Mouse (Mus musculus): Measurements from ENCODE around the gene Dpp9. TPM values are rescaled to one million over a fixed set of nuclear protein-coding genes. Genes with fewer than 3 reads are reported as not detected.
A peak's percentile ranks its signal among the peaks of the same experiment; 100 is the strongest.

Gene Dpp9
- polyA plus RNA-seq, 1 experiment from 2014 or later, result 38.8 TPM

DNA sequence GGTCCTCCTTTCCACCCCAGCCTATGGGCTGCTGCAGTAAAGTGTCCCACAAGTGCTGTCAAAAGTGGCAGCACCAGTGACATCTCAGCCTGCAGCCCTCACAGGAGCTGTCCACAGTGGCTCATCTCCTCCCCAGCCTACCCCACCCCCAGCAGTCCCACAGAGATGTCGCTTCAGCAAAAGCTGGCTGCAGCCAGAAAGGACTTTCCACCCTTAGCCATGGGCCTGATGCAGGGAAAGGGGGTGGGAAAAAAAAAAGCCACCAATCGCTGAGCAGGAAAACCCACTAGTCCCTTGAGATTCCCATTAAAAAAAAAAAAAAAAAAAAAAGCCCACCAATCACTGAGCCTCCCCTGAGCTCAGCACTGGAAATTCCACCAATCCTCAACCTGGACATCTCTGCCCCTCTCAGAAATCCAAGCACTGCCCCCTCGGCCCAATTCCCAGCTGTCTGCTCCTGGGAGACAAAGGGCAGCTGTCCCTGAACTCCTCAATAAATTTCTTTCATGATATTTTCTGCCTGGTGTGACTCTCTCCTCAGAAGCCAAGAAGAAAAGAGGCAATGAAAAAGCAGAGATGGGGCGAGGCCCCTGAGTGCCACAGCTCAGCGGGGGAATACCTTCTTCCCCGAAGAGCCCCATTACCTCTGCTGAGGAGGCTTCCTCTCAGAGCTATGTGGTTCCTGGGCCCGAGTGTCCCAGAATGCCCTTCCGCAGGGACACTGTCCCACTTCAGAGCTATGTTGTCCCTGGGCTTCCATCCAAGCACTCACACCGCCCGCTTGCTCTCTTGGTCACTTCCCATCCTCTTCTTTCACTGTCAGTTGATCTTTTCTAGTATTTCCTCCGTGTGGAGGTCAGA is 33.2 kb downstream of the Dpp9 start:
- Histone ChIP-seq H3K9ac (ENCODE audit: low read depth, low read length) (no peak overlapping the region), H3K36me3 (ENCODE audit: control insufficient read depth, insufficient read depth, low read length) (peaks cover 37% of the 10 kb centered on the region), H3K27ac (ENCODE audit: low read depth, low read length) (0 out of 2 replicates have a peak overlapping the region, but pooled peaks have one; percentile 15), H3K9me3 (ENCODE audit: control insufficient read depth, low read length) (no peaks in the 10 kb centered on the region), H3K4me3 (ENCODE audit: low read depth, low read length) (no peak overlapping the region), H3K27me3 (replicated peaks; ENCODE audit: control insufficient read depth, insufficient read depth, low read length) (no peaks in the 10 kb centered on the region), H3K4me2 (no peak overlapping the region; the same call in 1 of the 2 replicates), H3K4me1 (replicated peaks; ENCODE audit: control insufficient read depth, insufficient read depth, low read length) (peaks cover 10% of the 10 kb centered on the region)
- no peak for DNase-seq (ENCODE audit: low spot score)
- no peak for ATAC-seq (replicated peaks; ENCODE audit: low FRiP score)
- 58% methylated on average over 11 of the region's 11 CpGs for WGBS

DNA sequence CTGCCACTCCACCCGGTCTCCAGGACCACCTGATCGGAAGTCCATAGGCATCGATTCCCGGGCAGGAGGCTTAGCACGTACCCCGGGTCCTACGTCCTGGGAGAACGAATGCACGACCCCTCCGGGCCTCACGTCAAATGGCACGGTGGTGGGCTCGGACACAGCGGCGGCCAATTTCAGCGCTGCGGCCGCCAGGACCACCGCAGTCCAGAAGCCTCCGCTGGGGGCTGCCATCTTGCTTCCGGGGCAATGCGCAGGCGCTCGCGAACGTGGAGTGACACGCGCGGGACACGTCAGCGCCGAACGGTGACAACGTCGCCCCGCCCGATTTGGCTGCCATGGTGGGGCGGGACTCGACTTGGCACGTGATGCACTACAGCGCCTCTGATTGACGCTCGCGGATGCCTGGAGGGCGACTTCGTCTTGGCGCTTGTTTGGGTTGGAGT is 35.0 kb downstream of the Dpp9 start, which contains the start of gene Mydgf:
Mydgf (minus strand) TSS at position 263 of the 446 bp plus-strand sequence.
- H3K9ac ChIP-seq (ENCODE audit: low read depth, low read length), result peak within 1 kb of the TSS; percentile 86
- peak; percentile 97 for DNase-seq (ENCODE audit: low spot score)
- peaks cover 41% of the 10 kb centered on the region for H3K36me3 ChIP-seq (ENCODE audit: control insufficient read depth, insufficient read depth, low read length)

DNA sequence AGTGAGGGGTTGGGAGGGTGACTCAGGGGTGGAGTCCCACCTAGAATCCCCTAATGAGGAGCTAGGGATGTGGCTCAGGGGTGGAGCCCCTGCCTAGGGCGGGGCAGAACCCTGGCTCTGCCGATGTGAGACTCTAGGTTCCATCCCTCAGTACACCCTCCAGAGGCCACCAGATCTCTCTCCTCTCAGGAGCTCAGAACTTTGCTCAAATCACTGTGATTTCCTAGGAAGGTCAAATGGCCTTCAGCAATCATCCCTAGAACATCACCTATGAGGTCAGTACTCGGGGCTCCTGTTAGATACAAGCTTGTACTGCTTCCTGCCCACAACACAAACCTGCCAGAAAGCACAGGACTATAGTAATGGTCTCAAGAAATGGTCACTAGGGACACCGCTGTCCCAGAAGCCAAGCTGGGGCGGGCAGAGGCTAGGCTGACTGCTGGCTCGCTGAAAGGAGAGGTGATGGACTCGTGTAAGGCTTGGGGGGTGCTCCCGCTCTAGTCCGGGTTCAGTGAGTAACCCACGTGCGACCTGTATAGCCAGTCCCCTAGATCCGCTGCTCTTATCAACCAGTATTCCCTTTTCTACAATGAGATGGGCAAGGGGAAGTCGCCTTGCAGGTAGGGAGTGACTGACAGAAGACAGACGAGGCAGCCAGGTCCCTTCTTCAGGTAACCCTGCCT is 35.6 kb downstream of the Dpp9 start:
- peak overlapping the region; percentile 75 for H3K27ac ChIP-seq (ENCODE audit: low read depth, low read length)
- peaks cover 10% of the 10 kb centered on the region for H3K4me1 ChIP-seq (replicated peaks; ENCODE audit: control insufficient read depth, insufficient read depth, low read length)
- no peaks in the 10 kb centered on the region for H3K27me3 ChIP-seq (replicated peaks; ENCODE audit: control insufficient read depth, insufficient read depth, low read length)
- ATAC-seq (replicated peaks; ENCODE audit: low FRiP score) (peak; percentile 65), DNase-seq (ENCODE audit: low spot score) (peak; percentile 52)
- H3K4me3 ChIP-seq (ENCODE audit: low read depth, low read length), result peak overlapping the region; percentile 90
- H3K9me3 ChIP-seq (ENCODE audit: control insufficient read depth, low read length), result no peaks in the 10 kb centered on the region
- 3% methylated on average over 14 of the region's 14 CpGs for WGBS
- H3K9ac ChIP-seq (ENCODE audit: low read depth, low read length), result peak overlapping the region; percentile 86
- H3K4me2 ChIP-seq, result peak overlapping the region; percentile 72
- peaks cover 39% of the 10 kb centered on the region for H3K36me3 ChIP-seq (ENCODE audit: control insufficient read depth, insufficient read depth, low read length)

More for the DNA sequence above, 35.0 kb downstream of the Dpp9 start, which contains the start of gene Mydgf:
- Histone ChIP-seq H3K27me3 (replicated peaks; ENCODE audit: control insufficient read depth, insufficient read depth, low read length) (no peaks in the 10 kb centered on the region), H3K9me3 (ENCODE audit: control insufficient read depth, low read length) (no peaks in the 10 kb centered on the region), H3K4me3 (ENCODE audit: low read depth, low read length) (peak within 1 kb of the TSS; percentile 90), H3K4me2 (peak within 1 kb of the TSS; percentile 72), H3K27ac (ENCODE audit: low read depth, low read length) (peak within 1 kb of the TSS; percentile 75), H3K4me1 (replicated peaks; ENCODE audit: control insufficient read depth, insufficient read depth, low read length) (peaks cover 10% of the 10 kb centered on the region)
- WGBS, result under 1% methylated on average over 47 of the region's 47 CpGs
- peak; percentile 91 for ATAC-seq (replicated peaks; ENCODE audit: low FRiP score)

DNA sequence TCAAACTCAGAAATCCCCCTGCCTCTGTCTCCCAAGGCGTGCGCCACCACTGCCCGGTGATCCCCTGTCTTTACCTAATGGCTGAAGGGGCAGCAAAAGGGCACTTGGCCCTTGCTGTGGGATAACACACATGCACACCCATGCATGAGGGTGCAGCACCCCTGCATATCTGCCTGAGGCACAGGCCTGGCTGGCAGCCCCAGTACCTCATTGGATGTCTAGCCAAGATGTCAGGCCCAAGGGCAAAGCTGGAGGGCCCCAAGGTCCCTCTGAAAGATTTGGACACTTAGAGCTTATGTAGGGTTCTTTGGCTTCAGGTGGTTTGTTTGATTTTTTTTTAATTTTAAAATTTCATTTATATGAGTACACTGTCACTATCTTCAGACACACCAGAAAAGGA is 43.3 kb downstream of the Dpp9 start:
- Histone ChIP-seq H3K4me3 (ENCODE audit: low read depth, low read length) (no peak overlapping the region), H3K4me2 (no peak overlapping the region), H3K27me3 (replicated peaks; ENCODE audit: control insufficient read depth, insufficient read depth, low read length) (no peaks in the 10 kb centered on the region), H3K9me3 (ENCODE audit: control insufficient read depth, low read length) (no peaks in the 10 kb centered on the region), H3K36me3 (ENCODE audit: control insufficient read depth, insufficient read depth, low read length) (peaks cover 41% of the 10 kb centered on the region), H3K4me1 (replicated peaks; ENCODE audit: control insufficient read depth, insufficient read depth, low read length) (no peaks in the 10 kb centered on the region; the same call in 1 of the 2 replicates), H3K27ac (ENCODE audit: low read depth, low read length) (no peak overlapping the region), H3K9ac (ENCODE audit: low read depth, low read length) (no peak overlapping the region)
- ATAC-seq (replicated peaks; ENCODE audit: low FRiP score) (no peak), DNase-seq (ENCODE audit: low spot score) (no peak)
- WGBS, result 94% methylated on average over 3 of the region's 3 CpGs

DNA sequence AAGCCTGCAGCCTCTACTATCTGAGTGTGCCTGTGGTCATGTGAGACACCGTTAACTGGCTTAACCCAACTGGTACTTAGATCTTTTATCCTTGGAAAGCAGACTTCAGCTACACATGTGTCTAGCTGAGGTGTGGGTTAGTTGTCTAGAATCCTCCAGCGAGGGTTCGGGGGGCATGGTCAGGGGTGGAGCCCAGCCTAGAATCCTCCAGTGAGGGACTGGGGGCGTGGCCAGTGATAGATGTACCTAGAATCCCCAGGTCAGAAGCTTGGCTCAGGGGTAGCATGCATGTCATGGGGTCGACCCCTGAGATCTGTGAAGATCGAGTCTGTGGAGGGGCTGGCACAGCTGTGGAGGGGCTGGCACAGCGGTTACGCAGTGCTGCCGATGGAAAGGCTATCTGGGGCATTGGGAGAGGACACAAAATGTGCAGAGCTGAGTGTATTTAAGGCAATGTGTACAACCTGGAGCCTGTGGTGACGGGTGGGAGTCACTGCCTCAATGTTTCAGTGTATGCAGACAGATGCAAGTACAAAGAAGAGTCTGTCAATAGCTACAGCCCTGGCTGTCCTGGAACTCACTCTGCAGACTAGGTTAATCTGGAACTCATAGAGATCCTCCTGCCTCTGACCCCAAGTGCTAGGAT is 45.2 kb downstream of the Dpp9 start:
- peaks cover 2% of the 10 kb centered on the region for H3K4me1 ChIP-seq (replicated peaks; ENCODE audit: control insufficient read depth, insufficient read depth, low read length)
- DNase-seq (ENCODE audit: low spot score) (no peak), ATAC-seq (replicated peaks; ENCODE audit: low FRiP score) (0 out of 2 replicates have a peak, but pooled peaks have one; percentile 1)
- H3K9ac ChIP-seq (ENCODE audit: low read depth, low read length), result no peak overlapping the region
- no peaks in the 10 kb centered on the region for H3K27me3 ChIP-seq (replicated peaks; ENCODE audit: control insufficient read depth, insufficient read depth, low read length)
- no peaks in the 10 kb centered on the region for H3K9me3 ChIP-seq (ENCODE audit: control insufficient read depth, low read length)
- no peak overlapping the region for H3K4me2 ChIP-seq
- H3K27ac ChIP-seq (ENCODE audit: low read depth, low read length), result no peak overlapping the region
- H3K4me3 ChIP-seq (ENCODE audit: low read depth, low read length), result no peak overlapping the region
- 55% methylated on average over 10 of the region's 10 CpGs for WGBS
- peaks cover 27% of the 10 kb centered on the region for H3K36me3 ChIP-seq (ENCODE audit: control insufficient read depth, insufficient read depth, low read length)

DNA sequence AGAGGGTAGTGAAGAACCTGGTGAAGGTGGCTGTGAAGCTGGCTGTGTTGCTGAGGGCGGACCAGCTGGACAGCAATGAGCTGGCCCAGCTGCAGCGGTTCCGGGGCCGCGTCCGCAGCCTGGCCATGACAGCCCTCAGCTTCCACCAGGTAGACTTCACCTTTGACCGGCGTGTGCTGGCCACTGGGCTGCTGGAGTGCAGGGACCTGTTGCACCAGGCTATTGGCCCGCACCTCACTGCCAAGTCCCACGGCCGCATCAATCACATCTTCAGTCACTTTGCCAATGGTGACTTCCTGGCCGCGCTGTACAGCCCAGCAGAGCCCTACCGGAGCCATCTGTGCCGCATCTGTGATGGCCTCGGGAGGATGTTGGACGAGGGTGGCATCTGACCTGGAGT is 46.8 kb downstream of the Dpp9 start:
- Histone ChIP-seq H3K4me1 (replicated peaks; ENCODE audit: control insufficient read depth, insufficient read depth, low read length) (peaks cover 2% of the 10 kb centered on the region), H3K9ac (ENCODE audit: low read depth, low read length) (no peak overlapping the region), H3K27ac (ENCODE audit: low read depth, low read length) (no peak overlapping the region), H3K36me3 (ENCODE audit: control insufficient read depth, insufficient read depth, low read length) (peaks cover 14% of the 10 kb centered on the region), H3K27me3 (replicated peaks; ENCODE audit: control insufficient read depth, insufficient read depth, low read length) (no peaks in the 10 kb centered on the region), H3K4me3 (ENCODE audit: low read depth, low read length) (no peak overlapping the region), H3K9me3 (ENCODE audit: control insufficient read depth, low read length) (no peaks in the 10 kb centered on the region), H3K4me2 (no peak overlapping the region)
- DNase-seq (ENCODE audit: low spot score) (no peak), ATAC-seq (replicated peaks; ENCODE audit: low FRiP score) (no peak)
- WGBS, result 89% methylated on average over 17 of the region's 17 CpGs

DNA sequence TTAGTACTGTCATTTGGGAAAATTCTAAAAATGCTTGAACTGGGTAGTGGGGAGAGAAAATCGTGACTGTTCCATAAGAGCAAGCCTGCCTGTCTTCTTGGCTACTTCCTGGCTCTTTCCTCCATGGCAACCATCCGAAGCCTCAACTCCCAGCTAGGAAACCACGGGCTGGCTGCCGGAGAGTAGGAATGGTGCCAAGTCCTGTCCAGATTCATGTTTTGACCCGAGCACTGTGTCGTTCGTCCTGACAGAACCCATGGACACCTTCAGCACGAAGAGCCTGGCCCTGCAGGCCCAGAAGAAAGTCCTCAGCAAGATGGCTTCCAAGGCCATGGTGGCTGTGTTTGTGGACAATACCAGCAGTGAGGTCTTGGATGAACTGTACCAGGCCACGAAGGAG is 47.2 kb downstream of the Dpp9 start:
- ATAC-seq (replicated peaks; ENCODE audit: low FRiP score) (no peak), DNase-seq (ENCODE audit: low spot score) (no peak)
- no peak overlapping the region for H3K9ac ChIP-seq (ENCODE audit: low read depth, low read length)
- no peak overlapping the region for H3K4me2 ChIP-seq
- 83% methylated on average over 9 of the region's 9 CpGs for WGBS
- H3K27me3 ChIP-seq (replicated peaks; ENCODE audit: control insufficient read depth, insufficient read depth, low read length), result no peaks in the 10 kb centered on the region
- H3K36me3 ChIP-seq (ENCODE audit: control insufficient read depth, insufficient read depth, low read length), result peaks cover 10% of the 10 kb centered on the region
- H3K4me1 ChIP-seq (replicated peaks; ENCODE audit: control insufficient read depth, insufficient read depth, low read length), result peaks cover 2% of the 10 kb centered on the region
- no peak overlapping the region for H3K4me3 ChIP-seq (ENCODE audit: low read depth, low read length)
- no peaks in the 10 kb centered on the region for H3K9me3 ChIP-seq (ENCODE audit: control insufficient read depth, low read length)
- H3K27ac ChIP-seq (ENCODE audit: low read depth, low read length), result no peak overlapping the region

DNA sequence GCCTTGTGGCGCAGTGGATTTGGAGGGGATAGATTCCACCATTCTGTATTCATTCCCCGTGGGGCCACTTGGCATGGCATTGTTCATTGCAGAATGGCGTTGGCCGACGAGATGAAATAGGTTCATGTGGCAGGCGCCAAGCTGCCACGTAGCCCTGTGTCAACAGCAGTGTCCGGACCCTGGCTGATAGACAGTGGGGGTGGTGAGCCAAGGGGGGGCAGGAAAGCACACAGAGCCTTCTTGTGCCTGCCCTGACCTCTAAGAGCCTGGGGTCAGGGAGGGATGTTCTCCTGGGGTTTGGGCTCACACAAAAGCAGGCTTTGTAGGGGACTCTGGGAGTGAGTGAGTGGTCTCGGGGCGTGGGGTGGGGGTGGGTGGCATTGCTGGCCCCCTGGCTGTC is 48.1 kb downstream of the Dpp9 start:
- ATAC-seq (replicated peaks; ENCODE audit: low FRiP score) (no peak), DNase-seq (ENCODE audit: low spot score) (no peak)
- Histone ChIP-seq H3K4me1 (replicated peaks; ENCODE audit: control insufficient read depth, insufficient read depth, low read length) (peaks cover 2% of the 10 kb centered on the region), H3K27me3 (replicated peaks; ENCODE audit: control insufficient read depth, insufficient read depth, low read length) (no peaks in the 10 kb centered on the region), H3K4me2 (0 out of 2 replicates have a peak overlapping the region, but pooled peaks have one; percentile 12), H3K36me3 (ENCODE audit: control insufficient read depth, insufficient read depth, low read length) (peaks cover 7% of the 10 kb centered on the region; the same call in 1 of the 2 replicates), H3K27ac (ENCODE audit: low read depth, low read length) (0 out of 2 replicates have a peak overlapping the region, but pooled peaks have one; percentile 11), H3K4me3 (ENCODE audit: low read depth, low read length) (no peak overlapping the region), H3K9me3 (ENCODE audit: control insufficient read depth, low read length) (no peaks in the 10 kb centered on the region), H3K9ac (ENCODE audit: low read depth, low read length) (no peak overlapping the region)
- WGBS, result 70% methylated on average over 10 of the region's 10 CpGs
